Mouse (Mus musculus) liver, adult 2 months (tissue): ENCODE measurements around the gene Robo2. TPM values are rescaled to one million over a fixed set of nuclear protein-coding genes. Genes with fewer than 3 reads are reported as not detected.

Experiments used
- DNase-seq: peaks from one replicate; pipeline ENCODE4 v3.0.0-alpha.2; 2011; ENCODE audit warnings: low read depth, low spot score; ENCODE audit errors: extremely low read depth
- H3K27ac ChIP-seq: fragments of 200-500 bp; replicated peaks from 2 replicates; pipeline ENCODE4 v1.5.1; 2012; ENCODE audit warnings: low read depth, mild to moderate bottlenecking, control low read depth, inconsistent platforms, low read length; ENCODE audit not compliant: insufficient read depth
- H3K27me3 ChIP-seq: fragments of 200-500 bp; 2 replicates; pipeline ENCODE4 v1.6.1; 2012; ENCODE audit warnings: mild to moderate bottlenecking, moderate library complexity, low read length, inconsistent platforms; ENCODE audit not compliant: control insufficient read depth, insufficient read depth
- H3K36me3 ChIP-seq: fragments of 200-500 bp; 2 replicates; pipeline ENCODE4 v1.6.1; 2012; ENCODE audit warnings: low read length, inconsistent platforms; ENCODE audit not compliant: control insufficient read depth, insufficient read depth
- H3K4me1 ChIP-seq: fragments of 200-500 bp; 2 replicates; pipeline ENCODE4 v1.6.1; 2011; ENCODE audit warnings: low read length; ENCODE audit not compliant: control insufficient read depth, insufficient read depth
- H3K4me3 ChIP-seq: fragments of 200-500 bp; 2 replicates; pipeline ENCODE4 v1.5.1; 2011; ENCODE audit warnings: low read depth, mild to moderate bottlenecking, control low read depth, low read length, moderate library complexity; ENCODE audit not compliant: insufficient read depth
- H3K79me2 ChIP-seq: fragments of 200-500 bp; 2 replicates; pipeline ENCODE4 v1.6.1; 2012; ENCODE audit warnings: inconsistent platforms, mild to moderate bottlenecking, low read length, moderate library complexity; ENCODE audit not compliant: control insufficient read depth, insufficient read depth
- H3K9ac ChIP-seq: fragments of 200-500 bp; 2 replicates; pipeline ENCODE4 v1.6.1; 2012; ENCODE audit warnings: low read depth, mild to moderate bottlenecking, control low read depth, inconsistent platforms, low read length
- CTCF ChIP-seq: fragments of 200-500 bp; IDR thresholded peaks from 2 replicates; pipeline ENCODE4 v1.5.1; 2011; ENCODE audit warnings: low read depth, low read length, control low read depth
- POLR2A ChIP-seq: fragments of 200-500 bp; IDR thresholded peaks from 2 replicates; pipeline ENCODE4 v1.6.1; 2011; ENCODE audit warnings: low read length, control low read depth; ENCODE audit not compliant: insufficient read depth; ENCODE audit errors: extremely low read depth
- WGBS: fragments of 180-500 bp; shearing (Covaris S2); methylation state at CpG from one replicate; pipeline ENCODE4 v1.1.7; 2018; 5-methylcytosine and 5-hydroxymethylcytosine counted together
- polyA plus RNA-seq: library from polyadenylated mRNA; depleted of rRNA; stranded (reverse); fragments of >200 nt; gene quantifications from 2 replicates; pipeline ENCODE4 v1.2.3, GENCODE M21; 2012
- total RNA-seq: library from RNA; depleted of rRNA; stranded (reverse); fragments of >200 nt; gene quantifications from 2 replicates; pipeline ENCODE4 v1.2.3, GENCODE M21; 2014

Robo2 gene
- total and polyA plus RNA-seq, 2 experiments: 1.2 to 2.8 TPM

GRCm38 (mm10) chr16:73874991-73875390 is 536.6 kb downstream of the Robo2 start:
- WGBS: 52% methylated on average over 2 of the region's 2 CpGs
- no peak overlapping the region for H3K9ac ChIP-seq
- TF ChIP-seq POLR2A (no peak), CTCF (no peak)
- no peaks in the 10 kb centered on the region for H3K27me3 ChIP-seq
- no peaks in the 10 kb centered on the region for H3K36me3 ChIP-seq
- peak; percentile 32 for DNase-seq
- H3K27ac ChIP-seq: no peak overlapping the region
- H3K4me1 ChIP-seq: no peaks in the 10 kb centered on the region
- H3K4me3 ChIP-seq: no peak overlapping the region
- H3K79me2 ChIP-seq: no peaks in the 10 kb centered on the region

- Histone ChIP-seq H3K4me3 (no peak overlapping the region), H3K27me3 (no peaks in the 10 kb centered on the region), H3K79me2 (no peaks in the 10 kb centered on the region), H3K9ac (no peak overlapping the region), H3K27ac (no peak overlapping the region), H3K36me3 (no peaks in the 10 kb centered on the region), H3K4me1 (no peaks in the 10 kb centered on the region)
- WGBS: 70% methylated on average over 5 of the region's 5 CpGs
- DNase-seq: no peak
- TF ChIP-seq CTCF: no peak
- TF ChIP-seq POLR2A: no peak
Measured at GRCm38 (mm10) chr16:73873828-73874558, 537.6 kb downstream of the Robo2 start.

- no peak for TF ChIP-seq POLR2A
- TF ChIP-seq CTCF: no peak
Measured at GRCm38 (mm10) chr16:73870296-73870695, 541.3 kb downstream of the Robo2 start.

GRCm38 (mm10) chr16:73869527-73870212 is 542.0 kb downstream of the Robo2 start:
- no peak overlapping the region for H3K27ac ChIP-seq
- WGBS: 50% methylated on average over 7 of the region's 7 CpGs
- H3K4me1 ChIP-seq: no peaks in the 10 kb centered on the region
- TF ChIP-seq POLR2A (no peak), CTCF (no peak)
- H3K9ac ChIP-seq: no peak overlapping the region
- no peaks in the 10 kb centered on the region for H3K36me3 ChIP-seq
- H3K79me2 ChIP-seq: no peaks in the 10 kb centered on the region
- no peaks in the 10 kb centered on the region for H3K27me3 ChIP-seq
- no peak for DNase-seq
- H3K4me3 ChIP-seq: no peak overlapping the region

More at GRCm38 (mm10) chr16:73870296-73870695, 541.3 kb downstream of the Robo2 start:
- no peak overlapping the region for H3K27ac ChIP-seq
- no peaks in the 10 kb centered on the region for H3K4me1 ChIP-seq
- H3K36me3 ChIP-seq: no peaks in the 10 kb centered on the region
- H3K4me3 ChIP-seq: no peak overlapping the region
- no peaks in the 10 kb centered on the region for H3K27me3 ChIP-seq
- no peaks in the 10 kb centered on the region for H3K79me2 ChIP-seq
- peak; percentile 1 for DNase-seq
- 73% methylated on average over 5 of the region's 5 CpGs for WGBS
- no peak overlapping the region for H3K9ac ChIP-seq

- WGBS: 36% methylated on average over 9 of the region's 9 CpGs
- Histone ChIP-seq H3K79me2 (no peaks in the 10 kb centered on the region), H3K36me3 (no peaks in the 10 kb centered on the region), H3K27me3 (no peaks in the 10 kb centered on the region), H3K27ac (no peak overlapping the region), H3K4me1 (no peaks in the 10 kb centered on the region), H3K4me3 (no peak overlapping the region), H3K9ac (no peak overlapping the region)
- TF ChIP-seq CTCF (no peak), POLR2A (no peak)
- no peak for DNase-seq
Measured at GRCm38 (mm10) chr16:73864625-73865024, 547.0 kb downstream of the Robo2 start.

- Histone ChIP-seq H3K27me3 (no peaks in the 10 kb centered on the region), H3K4me1 (no peaks in the 10 kb centered on the region), H3K79me2 (no peaks in the 10 kb centered on the region), H3K9ac (no peak overlapping the region), H3K27ac (no peak overlapping the region), H3K36me3 (no peaks in the 10 kb centered on the region), H3K4me3 (no peak overlapping the region)
- 26% methylated on average over 3 of the region's 3 CpGs for WGBS
- DNase-seq: no peak
- TF ChIP-seq POLR2A (no peak), CTCF (no peak)
Measured at GRCm38 (mm10) chr16:73863748-73864147, 547.9 kb downstream of the Robo2 start.
